Mouse (Mus musculus) kidney, postnatal 10 days (tissue): ENCODE measurements at regions not wholly inside any gene's neighbourhood (a gene's known extent, or its start where the extent isn't known, plus 50 kb on each side); places are given as distances from the start of the nearest gene placed in this dataset.

Experiments
- DNase-seq: peaks from one replicate; pipeline ENCODE4 v3.0.0; 2021; ENCODE audit warnings: mixed read lengths

DNA sequence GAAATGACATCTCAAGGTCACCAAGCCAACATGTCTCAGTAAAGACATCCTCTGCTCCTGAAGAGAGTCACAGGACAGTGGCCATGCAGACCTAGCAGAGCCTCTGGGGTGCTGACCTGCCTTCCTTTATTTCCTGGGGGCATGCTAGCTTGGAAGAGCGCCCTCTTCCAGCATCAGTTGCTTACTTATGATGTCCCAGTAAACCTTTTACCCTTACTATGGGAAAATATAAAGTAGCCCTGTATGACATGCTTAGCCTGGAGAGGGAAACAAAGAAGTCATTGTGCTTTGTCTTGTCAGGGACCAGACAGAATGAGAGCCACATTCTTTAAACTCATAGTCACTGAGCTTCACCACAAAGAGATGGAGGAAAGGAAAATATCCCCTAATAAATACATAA is 82.9 kb downstream of the Postn start:
- no peak for DNase-seq

DNA sequence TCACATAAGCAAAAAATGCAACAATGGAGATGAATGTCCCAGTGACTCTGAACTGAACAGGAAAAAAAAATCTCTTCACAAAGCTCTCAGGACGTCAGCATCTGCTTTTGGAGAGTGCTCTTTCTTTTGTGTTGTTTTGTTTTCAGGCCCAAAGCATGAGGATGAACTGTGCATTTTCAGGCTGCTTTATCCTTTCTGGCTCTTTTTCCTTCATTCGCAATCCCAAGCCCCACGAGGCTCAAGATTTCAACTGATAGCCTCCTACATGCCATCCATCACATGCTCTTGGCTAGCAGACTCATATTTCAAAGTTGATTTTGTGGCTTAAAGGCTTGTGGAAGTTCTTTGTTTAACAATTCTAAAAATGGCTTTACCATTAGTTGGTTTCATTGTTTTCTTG is 86.0 kb downstream of the Postn start:
- no peak for DNase-seq

DNA sequence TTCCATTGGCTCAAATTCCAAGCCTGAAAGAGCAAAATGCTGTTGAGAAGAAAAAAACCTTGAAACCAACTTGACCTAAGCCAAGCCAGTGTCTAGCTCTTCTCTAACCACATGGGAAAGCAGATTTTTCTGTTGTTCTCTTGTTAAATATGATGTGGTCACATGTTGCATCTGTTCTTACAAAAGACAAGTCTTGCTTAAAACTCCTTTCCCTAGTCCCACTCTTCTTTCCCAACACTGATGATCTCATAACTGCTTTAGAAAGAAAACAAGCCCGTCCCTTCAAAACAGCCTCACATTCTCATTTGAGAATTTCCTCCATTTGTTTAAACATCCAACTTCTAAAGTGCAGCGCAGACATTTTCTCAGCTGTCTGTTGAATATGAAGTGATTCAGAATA is 96.5 kb downstream of the Postn start:
- no peak for DNase-seq

DNA sequence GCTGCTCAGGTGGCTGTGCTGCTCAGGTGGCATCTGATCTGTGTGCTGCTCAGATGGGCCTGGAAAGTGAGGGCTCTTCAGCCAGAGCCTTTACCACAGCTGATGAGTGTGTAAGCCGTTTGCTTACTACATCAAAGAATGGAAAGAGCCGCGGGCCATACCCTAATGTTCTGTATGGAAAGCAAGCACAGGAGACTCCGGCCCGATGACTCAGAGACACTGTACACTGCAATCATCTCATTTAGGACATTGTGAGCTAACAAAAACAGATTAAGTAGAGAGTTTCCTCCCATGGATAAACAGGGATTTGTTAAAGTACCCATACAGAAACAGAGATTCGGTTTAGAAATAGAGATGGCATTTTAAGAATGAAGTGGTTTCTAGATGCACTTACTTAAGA is 100.5 kb downstream of the Postn start:
- no peak for DNase-seq

DNA sequence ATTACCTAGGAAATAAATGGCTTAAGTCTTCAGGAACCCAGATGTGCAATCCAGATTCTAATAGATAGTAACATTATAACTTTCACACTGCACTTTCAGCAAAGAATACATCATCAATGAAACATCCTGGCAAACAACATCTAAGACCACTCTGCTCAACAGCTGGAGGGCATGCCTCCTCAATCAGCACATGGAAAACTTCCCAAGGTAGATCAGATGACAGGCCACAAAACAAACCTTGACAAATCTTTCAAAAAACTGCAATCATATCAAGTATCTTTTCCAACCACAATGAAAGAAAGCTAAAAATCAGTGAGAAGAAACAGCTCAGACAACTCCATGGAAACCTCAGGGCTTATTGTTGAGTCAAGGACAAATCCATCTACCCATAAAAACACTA is 105.2 kb downstream of the Postn start:
- no peak for DNase-seq

DNA sequence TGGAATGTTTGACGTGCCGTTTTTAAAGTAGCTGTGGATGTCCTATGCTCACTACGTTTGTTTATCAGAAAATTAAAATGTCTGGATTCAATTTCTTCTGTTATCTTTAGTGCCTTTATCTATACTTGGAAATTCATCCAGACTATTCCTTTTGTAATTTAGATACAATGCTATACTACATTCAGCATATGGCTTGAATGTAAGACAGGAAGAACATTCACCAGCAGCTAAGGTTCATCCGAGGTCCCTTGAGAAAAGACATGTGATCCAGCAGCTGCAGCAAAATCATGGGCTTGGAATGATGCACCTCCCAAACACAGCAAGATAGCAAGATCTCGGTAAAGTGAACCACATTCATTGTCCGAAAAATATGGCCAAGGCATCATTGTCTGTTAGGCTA is 113.3 kb downstream of the Postn start:
- peak; percentile 9 for DNase-seq

DNA sequence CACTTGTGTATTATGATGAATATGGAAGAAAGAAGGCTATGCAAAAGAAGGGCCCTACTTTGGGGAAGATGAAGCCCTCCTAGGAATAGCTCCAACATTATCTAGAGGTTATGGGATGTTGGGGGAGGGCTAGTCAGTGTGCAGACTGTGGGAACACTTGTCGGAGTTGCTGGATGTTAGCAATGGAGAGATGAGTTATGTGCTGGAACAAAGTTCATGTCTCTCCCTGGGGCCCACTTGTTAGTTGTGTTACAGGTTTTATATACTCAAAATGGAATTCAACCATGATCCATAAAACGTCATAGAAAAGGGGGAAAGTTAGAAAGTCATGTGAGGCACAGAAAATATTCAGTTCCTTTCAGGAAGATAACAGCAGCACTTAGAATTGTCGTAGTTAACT is 115.0 kb downstream of the Postn start:
- DNase-seq = no peak

DNA sequence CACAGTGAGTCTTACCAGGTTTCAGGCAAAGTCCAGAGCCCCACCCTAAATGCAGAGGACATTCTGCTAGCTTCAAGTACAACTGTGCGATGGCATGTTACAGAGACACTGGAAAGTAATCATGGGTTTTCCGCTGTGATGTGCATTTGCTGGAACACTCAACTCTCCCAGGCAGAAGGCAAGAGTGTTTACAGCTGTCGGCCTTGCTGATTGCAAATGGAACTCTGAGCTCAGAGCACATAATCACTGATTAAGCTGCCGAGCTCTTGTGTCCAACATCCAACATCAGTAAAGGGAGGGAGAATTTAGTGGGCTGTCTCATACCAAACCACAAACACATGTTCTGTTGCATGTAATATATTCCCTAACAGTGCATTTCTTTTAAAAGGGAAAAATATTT is 117.1 kb downstream of the Postn start:
- DNase-seq = peak; percentile 60

DNA sequence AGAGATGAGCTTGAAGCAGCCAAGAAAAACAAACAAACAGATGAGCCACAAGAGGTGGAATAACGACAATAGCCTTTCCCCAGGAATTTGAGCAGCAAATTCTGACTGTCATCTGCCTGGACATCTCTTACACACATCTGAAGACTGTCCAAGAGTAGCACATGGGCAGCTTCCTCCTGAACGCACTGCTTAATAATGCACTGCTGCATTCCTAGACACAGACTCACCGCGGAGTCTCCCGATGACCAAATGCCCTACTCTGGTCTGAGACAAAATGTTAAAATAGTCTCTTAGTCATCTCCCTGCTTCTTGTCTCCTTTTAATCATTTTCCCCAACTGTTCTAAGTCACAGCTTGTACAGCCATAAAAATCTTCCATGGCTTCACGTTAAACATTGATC is 119.3 kb downstream of the Postn start:
- no peak for DNase-seq

DNA sequence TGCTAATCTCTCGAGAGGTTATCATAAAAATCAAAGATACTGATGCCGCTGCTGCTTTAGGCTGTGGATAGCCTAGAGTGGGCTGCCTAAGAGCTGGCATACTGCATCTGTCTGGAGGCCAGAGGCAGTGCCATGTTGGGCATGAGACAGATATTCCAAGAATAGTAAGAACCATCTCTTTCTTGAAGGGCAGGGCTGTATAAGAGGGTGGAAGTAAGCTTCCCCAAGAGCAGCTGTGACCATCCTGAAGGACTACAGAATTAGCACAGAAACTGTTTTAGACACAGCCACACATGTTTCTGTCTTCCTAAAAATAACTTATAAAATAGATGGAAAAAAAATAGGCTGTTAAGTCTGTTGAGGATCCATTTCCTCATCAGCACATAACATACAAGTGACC is 126.4 kb downstream of the Postn start:
- no peak for DNase-seq

DNA sequence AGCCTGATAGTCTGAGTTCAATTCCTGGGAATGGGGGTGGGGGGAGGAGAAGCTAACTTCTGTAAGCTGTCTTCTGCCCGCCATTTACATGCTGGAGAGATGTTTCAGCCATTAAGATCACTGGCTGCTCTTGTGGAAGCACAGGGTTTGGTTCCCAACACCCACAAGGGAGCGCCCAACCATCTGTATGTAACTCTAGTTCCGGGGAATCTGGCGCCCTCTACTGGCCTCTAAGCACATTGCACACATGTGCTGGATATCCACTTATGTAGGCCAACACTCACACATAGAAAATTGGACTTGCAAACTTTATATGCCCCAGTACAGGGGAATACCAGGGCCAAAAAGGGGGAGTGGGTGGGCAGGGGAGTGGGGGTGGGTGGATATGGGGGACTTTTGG is 126.9 kb downstream of the Postn start:
- DNase-seq = no peak

DNA sequence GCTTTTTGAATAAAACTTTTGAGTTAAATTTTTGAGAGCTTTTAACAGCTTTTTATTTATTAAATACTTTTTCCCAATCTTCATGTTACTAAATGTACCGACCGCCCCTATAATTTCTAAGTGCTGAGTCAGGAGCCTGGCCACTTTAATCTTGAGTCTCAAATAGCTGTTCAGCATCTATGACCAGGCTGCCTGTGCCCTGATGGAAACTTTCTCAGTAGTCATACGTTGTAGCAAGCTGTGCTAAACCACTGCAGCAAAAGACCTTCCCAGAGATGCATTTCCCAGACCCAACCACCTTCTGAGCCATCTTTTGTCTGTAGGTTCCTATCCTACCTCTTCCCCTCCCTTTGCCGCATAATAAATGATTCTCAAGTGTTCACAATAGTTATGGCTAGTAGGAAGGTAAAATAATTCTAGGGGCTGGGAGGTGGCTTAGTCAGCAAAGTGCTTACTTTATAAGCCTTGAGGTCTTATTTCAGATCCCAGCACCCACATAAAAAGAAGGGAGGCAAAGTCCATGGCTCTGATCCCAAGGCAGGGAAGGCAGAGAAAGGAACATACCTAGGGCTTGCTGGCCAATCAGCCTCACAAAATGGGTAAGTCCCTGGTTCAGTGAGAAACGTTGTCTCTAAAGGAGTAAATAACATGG is 129.5 kb downstream of the Postn start:
- no peak for DNase-seq

DNA sequence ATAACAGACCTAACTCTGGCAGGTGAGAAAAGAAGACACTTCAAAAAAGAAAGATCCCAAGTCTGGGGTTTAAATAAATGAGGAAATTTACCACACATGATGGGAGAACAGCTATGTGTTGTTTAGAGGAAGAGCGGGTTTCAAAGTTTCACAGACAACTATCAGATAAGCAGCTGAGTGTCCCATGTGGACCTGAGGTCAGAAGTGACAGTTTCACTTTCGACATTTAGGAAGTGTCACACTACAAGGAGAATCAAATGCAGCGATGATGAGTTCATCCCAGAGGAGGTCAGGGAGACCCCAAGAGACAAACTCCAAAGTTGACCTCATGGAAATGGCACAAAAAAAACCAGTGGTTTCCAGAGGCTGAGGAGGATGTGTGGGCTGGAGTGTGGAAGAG is 132.7 kb downstream of the Postn start:
- no peak for DNase-seq

DNA sequence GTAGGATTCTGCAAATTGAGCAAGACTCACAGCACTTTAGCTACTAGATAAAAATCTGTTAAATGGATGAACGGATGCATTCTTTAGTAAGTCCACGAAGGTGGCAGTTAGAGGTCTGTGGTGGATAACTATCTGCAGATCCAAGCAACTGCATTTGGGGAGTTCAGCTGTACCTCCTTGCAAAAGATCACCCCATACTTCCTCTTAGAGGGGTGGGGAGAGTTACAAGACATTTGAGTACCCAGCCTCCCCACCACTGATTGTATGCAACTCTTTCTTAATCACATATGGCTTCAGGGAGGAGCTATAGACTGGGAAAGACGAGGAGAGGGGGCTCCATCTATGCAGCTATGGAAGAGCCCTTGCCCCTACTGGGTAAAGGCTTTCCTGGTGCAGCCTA is 144.1 kb downstream of the Postn start:
- DNase-seq = no peak

DNA sequence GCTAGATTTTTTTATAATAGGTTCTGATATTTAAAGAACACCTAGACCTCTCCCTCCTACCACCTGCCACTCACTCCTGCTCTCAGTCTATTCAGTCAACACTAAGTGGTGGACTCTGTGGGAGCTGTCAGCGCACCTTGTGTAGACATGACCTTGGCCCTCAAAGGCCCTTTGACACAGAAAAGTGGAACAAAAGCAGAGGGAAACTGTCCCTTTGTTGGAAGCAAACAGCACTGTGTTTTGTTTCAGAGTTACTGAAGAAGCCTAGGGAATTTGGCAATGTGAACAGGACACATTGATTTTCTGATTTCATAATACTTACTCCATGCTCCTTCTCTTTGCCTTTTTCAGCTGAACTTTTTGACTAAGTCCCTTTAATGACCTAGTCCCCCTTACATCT is 146.7 kb downstream of the Postn start:
- DNase-seq = no peak

DNA sequence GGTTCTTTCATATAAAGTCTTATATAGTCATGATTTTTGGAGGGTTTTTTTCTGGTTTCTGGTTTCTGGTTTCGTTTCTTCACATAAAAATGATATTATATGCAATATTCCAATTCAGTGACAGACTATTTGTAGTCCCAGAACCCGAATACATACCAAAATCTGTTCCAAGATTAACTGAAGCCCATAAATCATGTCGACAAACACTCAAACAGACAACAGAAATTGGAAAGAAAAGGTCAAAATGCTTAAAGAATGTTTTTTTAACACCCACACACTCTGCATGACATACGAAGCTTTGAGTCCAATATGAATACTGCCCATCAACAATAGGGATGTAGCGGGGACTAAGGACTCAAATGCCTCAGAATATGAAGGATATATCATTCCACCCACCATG is 148.0 kb downstream of the Postn start:
- DNase-seq = no peak

DNA sequence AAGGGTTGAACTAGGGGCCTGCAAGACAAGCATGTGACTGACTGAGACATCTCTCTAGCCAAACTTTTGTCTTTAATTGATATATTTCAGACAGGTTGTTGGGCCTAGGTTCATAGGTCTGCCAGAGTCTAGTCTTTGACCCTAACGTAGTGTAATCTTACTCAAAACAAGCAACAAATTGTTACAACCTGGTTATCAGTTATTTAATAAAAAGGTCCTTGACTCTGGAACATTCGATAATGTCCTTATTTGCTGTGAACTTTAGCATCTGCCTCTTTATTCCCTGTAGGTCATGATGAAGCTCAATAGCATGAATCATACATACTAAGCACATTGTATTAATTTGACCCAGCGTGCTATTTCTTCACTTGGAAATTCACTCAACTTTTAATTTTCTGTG is 156.3 kb downstream of the Postn start:
- no peak for DNase-seq

DNA sequence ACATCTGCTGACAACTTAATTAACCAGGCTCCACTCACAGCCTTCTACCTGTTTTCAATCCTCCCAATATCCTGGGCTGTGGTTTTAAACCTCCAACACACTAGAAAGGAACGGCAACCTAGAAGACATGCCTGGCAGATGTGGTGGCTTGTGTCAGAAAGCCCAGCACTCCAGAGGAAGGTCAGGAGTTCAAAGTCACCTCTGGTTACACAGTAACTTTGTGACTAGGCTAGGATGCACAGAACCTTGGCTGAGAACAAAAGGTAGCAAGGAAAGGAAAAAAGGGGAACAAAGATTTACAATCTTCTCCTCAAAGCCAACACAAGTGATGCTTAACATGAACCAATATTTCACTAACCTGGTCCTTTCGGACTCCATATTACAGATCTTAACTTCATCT is 161.8 kb downstream of the Postn start:
- no peak for DNase-seq

DNA sequence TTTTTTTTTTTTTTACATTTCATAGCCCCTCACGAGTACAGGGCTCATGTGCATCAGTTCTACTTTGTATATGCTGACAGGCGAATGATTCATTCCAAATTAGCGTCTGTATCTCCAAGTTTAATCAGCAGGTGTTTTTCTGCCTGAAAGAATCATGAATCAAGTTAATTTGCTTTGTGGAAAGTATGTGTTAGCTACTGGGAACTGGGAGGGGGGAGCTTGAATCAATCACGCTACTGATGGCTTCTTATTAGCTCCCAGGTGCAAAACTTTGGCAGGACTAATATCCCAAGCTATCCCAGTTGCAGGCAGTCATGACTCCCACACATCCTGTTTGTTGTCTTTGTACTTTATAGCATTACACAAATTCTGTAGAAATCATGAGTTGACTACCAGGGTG is 165.7 kb downstream of the Postn start:
- no peak for DNase-seq

DNA sequence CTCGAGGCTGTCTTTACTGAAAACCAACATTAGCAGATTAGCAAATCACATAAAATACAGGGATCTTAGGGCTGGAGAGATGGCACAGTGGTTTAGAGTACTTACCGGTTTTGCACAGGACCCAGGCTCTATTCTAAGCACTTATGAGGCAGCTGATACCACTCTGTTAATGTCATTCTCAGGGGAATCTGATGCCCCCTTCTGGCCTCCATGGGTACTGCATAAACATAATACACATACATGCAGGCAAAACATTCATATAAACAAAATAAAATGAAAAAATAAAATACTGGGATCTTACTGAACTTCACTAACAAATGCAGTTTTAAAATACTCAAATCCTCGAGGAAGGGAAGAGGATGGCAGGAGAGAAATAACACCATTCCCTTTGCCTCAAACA is 164.3 kb upstream of the Supt20 start:
- no peak for DNase-seq

DNA sequence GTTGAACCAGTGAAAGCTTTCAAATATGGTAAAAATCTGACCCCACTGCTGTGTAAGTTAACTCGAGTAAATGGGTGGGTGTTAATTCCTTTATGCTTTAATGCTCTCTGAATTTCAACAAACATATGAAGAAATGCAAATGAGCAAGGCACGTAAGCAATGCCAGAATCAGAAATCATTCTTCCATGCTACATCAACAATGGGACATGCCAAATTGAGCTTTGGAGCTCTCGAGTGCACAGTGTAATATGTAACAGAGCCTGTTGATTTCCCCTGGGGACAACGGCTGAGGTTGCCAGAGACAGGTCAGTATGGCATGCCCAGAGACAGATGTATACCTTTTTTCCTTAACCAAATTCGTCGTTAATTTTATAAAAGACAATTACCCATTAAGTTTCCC is 162.4 kb upstream of the Supt20 start:
- DNase-seq = no peak

DNA sequence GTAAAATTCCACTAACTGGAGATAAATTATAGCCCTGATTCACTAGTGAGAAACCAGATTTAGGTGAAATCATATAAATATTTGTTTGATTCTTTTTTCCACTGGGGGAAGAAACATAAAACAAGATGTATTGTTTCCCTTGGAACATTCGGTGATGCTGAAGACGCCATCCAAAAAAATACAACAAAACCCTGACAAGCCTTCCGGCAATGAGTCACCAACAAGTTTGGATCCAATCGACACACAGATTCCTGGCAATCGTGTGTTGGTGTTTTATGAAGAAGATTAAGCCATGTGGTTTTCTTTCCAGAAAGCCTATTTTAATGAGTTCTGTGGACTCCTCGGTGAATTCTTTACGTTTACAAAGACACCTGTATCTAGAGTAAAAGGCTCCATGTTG is 157.2 kb upstream of the Supt20 start:
- DNase-seq = no peak

DNA sequence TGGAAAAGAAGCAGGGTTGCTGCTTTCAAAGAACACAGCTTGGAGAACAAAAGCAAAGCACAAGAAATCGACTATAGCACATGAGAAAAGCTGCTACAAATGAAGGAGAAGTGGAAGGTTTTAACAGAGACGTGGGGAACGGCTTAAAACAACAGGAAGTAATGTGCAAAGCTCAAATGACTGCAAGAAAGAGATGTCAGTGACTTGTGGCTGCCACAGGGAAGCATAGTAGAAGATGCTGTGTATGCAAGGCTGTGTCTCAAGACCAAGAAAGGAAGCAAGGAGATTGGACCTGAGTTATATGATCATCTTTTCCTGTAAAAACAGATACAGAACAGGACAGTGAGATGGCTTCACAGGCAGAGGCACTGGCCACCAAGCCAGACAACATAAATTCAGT is 154.6 kb upstream of the Supt20 start:
- DNase-seq = no peak

DNA sequence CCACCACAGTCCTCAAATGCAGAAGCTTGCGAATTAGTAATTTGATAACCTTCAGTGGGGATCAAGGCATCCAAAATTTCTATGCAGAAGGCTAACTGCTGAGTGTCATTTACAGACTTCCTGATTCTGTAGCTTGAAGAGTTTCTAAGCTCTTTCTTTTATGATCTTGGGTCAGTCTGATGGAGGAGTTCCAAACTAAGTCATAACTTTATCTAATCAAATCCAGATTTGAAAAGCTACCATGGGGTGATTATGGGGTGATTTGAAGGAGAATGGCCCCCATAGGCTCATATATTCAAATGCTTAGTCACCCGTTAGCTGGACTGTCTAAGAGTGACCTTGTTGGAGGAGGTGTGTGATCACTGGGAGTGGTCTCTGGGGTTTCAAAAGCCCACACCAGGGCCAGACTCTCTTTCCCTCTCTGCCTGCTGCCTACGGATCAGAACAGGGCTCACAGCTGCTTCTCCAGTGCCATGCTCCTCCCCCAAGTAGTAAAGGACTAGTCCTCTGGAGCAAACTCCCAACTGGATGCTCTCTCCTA is 152.0 kb upstream of the Supt20 start:
- no peak for DNase-seq

DNA sequence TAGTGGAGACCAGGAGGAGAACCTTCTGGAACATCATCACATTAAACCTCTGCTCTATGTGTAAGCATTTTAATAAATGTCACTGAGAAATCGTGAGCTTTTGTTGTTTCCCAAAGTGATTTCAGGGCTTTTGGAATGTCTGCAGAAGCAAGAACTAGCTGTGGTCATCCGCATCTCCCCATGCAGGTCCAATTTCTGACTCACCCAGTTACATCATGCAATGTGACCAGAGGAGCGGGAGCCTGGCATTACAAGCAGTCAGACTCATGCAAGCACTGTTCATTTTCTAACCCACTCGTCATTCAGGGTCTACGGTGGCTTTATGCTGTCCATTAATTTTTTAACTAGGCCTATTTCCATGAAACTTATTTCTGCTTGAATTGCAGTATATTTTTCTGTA is 151.2 kb upstream of the Supt20 start:
- DNase-seq = no peak

DNA sequence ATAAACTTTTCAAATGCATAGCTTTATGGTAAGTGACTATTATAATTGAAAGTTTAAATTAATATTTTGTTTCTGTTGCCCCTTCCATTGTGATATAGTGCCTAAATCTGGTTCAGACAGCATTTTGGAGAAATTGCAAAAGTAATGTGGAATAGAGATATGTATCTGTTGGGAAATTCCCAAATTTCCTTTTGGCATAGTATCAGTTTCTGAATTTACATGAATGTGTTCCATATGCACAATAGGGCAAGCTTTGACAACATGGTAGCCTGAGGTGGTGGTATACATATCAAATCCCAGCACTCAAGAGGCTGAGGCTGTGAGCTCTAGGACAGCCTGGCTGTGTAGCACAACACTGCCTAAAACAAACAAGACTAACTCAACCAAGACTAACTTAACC is 147.2 kb upstream of the Supt20 start:
- no peak for DNase-seq
